Mouse (Mus musculus): ENCODE measurements around the gene Sertm1.

The Sertm1 gene

DNA sequence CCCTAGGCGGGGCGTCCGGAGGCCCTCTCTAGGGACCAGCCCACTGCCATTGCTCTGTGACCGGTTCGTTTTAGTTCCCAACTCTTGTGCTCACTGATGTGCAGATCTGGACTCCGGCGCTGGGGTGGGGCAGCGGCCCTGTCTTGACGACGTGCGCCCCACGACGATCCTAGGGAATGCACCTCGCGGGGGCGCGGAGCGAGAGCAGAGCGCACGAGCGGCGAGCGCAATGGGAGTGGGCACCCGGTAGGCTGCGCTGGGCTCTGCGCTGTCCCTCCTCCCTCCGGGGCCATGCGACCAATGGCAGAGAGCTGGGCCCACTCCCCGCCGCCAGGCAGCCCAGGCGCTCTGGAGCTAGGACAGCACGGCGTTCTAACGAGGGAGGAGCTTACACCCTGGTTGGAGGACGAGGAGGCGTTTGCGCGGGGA, at the start of gene Sertm1:
Gene Sertm1 (minus strand): TSS at position 245 of the 429 bp plus-strand sequence.
- in situ Hi-C loops (cut with MboI, MseI), result no loop called here

DNA sequence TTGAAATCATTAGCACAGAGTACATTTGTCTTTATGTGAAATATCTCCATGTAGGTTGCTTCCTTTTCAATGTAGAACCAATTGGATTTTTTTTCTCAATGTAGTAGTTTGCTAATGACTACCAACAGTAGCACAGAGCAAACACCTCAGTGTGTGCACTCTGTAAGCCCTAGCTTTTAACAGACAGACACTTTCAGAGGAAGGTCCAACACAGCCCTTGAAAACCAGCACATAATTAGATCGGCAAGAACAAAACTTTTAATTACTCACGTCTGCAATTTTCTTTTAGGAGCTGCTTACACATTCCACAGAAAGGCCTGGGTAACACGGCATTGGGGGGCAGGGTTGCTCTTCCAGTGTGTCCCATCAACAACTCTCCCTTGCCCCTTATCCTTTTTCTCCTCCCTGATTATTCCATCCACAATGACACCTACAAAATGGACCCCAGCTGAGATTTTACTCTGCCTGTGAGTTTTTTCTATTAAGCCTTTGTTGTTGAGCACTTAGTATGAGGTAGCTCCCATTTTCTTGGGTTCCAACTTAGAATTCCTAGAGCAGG, 49.3 kb upstream of the Sertm1 start:
- in situ Hi-C loops (cut with MboI, MseI), result loop anchor here in 1 of 2 experiments (5.0 to 25.0 kb wide), 2 partner anchors 78 to 1747 kb away; no protein-coding TSS in a partner anchor

DNA sequence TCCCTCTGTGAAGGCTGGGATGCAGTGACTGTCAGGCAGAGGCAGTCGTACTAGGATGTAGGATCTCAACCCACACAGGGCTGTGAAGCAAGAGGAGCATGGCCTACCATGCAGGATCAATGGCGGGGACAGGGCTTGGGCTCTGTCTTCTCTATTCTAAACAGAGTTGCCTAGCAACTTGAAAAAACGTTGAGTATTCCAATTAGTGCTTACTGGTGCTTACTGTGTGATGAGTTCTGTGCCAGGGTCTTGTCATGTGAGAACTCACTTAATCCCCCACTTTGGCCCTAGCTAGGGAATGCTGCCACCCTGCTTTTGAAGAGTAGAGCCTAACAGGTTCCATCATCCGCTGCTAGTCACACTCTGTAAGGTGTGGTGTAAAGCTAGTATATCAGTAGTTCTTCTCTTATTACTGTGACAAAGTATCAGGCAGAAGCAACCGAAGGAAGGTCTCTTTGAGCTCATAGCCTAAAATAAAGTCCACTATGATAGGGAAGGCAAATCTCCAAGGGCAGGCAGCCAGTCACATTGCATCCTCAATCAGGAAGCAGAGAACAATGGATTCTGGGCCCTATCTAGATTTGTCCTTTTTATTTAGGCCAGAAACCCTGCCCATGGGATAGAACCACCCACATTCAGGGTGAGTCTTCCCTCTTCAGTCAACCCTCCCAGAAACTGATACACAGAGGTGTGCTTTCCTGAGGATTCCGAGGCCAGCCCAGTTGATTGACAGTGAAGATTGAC, 27.6 kb upstream of the Sertm1 start:
- in situ Hi-C loops (cut with MboI, MseI), result no loop called here

DNA sequence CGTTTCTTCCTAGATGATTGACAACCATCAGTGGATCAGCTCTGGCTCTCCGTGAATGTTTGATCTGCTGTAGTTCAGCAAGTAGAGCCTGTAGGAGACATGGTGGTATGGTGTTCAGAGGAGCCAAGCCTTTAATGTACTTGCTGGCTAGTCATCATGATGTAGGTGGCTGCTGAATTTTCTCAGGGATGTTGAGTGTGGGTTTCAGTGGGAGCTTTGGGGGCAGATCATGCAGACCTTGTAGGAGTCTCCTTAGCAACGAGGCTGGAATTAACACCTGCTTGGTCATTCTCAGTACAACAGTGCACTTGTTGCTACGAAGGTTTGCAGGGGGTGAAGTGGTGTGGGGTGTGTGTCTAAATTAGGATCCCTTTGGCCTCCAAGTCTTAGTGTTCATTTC, 18.8 kb upstream of the Sertm1 start:
- in situ Hi-C loops (cut with MboI, MseI), result no loop called here

DNA sequence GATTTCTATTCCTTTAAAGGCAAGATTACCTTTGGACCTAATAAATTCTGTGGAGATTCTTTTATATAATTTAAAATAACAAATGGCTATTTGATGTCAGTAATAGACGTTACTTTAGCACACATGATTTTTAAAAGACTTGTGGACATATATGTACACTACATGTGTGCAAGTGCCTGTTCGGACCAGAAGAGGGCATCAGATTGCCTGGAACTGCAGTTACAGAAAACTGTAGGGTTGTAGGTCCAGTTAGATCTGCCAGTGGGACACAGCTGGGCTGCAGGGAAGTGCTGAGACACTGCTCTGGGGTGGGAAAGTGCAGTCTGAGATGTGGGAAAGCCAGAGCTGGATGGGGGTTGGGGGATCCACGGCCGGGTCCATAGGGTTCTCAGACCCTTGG, 16.9 kb upstream of the Sertm1 start:
- in situ Hi-C loops (cut with MboI, MseI), result no loop called here

DNA sequence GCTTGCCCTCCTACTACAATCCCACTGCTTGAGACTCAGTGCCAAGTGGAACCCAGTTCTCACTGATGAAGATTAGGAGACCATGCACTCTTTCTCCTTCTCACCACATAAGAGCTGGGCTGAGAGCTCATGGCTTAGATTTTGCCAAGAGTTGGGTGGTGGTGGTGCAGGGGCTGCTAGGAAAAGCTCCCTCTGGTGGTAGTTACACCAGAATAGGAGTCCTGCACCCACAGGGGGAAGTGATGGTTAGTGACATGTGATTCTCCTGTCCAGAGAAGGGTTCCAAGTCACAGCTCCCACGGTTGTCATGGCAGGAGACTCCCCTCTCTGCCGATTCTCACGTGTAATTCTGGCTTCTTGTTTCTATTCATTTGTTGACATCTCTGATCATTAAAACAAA, 4.7 kb upstream of the Sertm1 start:
- in situ Hi-C loops (cut with MboI, MseI), result no loop called here

DNA sequence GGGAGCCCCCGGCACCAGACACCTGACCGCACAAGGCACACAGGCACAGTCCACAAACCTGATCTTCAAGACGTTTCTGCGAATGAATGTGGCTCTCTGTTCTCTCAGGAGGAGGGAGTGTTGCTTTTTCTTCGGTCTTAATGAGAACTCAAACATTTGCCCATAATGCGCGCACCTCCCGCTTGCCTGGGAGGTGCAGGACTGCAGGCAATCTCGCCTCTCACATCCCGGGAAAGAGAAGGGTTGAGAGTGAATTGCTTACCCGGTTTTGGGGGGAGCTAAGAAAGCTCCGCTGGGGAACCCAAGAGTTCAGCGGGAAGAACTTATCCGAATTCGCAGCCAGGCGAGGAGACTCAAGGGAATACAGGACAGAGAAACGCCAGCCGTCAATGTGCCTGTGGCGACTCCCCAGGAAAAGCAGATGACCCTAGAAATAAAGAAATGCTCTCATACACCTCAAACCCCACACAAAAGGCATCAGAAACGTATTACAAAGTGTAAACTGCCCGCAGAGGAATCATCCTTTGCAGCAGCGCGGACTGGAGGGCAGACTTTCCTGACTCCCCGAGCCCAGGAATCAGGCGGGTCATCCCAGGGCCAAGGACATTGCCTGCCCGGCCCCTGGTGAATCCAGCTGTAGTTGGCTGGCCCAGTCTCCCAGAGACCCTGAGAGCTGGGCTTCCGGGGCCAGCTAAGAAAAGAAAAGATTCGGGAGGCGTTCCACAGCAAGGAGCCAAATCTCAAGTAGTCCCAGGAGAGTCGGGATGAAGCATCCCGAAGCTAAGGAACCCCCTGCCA, 643 bp downstream of the Sertm1 start:
- in situ Hi-C loops (cut with MboI, MseI), result no loop called here

DNA sequence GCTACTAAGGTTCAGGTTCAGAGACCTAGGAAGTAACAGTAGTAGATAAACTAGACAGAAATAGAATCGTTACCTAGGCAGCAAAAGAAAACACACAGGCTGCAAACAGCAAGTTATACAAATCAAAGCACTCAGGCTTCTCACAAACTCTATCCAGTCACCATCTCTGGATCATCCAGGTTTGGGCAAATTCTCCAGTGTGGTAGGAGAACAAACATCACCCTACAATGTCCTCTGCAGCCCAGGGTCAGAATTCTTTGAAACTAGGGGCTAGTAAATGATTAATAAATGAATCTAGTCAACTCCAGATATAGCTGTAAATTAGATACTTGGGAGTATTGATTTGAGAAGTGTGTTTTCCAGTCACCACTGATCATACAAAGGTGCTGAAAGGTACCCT, 6.8 kb downstream of the Sertm1 start:
- in situ Hi-C loops (cut with MboI, MseI), result no loop called here

DNA sequence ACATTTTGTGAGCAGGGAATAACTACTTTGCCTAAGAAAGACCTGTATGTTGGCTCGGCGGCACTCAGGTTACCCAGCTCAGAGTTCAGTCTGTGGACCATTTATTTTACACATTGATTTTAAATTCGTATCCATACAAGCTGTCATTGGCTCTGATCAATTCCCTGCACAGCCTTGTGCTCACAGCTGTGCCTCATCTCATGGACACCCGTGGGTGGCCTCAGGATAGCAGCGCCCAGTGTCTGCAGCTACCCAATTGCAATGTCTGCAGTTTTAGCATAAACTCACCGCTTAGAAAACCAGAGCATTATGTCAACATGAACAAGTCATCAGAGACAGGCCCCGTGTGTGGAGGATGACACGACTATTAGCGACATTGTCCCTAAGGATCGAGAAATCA, 17.7 kb downstream of the Sertm1 start:
- in situ Hi-C loops (cut with MboI, MseI), result loop anchor here in 1 of 2 experiments (10.0 kb wide), 1 partner anchor 1803 kb away; no protein-coding TSS in a partner anchor

DNA sequence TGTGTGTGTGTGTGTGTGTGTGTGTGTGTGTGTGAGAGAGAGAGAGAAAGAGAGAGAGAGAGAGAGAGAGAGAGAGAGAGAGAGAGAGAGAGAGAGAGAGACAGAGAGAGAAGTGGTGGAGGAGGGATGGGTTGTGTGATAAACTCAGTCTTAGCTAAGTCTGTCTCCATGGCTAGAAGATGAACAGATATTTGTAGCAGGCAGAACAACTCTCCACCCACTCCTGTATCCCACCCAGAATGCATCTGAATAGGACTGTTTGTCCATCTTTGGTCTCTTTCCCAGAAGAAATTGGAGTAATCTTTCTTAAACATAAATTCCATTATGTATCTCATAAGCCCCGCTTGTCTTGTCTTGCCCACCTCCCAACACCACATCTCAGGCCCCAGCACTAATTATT, 20.8 kb downstream of the Sertm1 start:
- in situ Hi-C loops (cut with MboI, MseI), result loop anchor here in 1 of 2 experiments (10.0 kb wide), 1 partner anchor 1800 kb away; no protein-coding TSS in a partner anchor

DNA sequence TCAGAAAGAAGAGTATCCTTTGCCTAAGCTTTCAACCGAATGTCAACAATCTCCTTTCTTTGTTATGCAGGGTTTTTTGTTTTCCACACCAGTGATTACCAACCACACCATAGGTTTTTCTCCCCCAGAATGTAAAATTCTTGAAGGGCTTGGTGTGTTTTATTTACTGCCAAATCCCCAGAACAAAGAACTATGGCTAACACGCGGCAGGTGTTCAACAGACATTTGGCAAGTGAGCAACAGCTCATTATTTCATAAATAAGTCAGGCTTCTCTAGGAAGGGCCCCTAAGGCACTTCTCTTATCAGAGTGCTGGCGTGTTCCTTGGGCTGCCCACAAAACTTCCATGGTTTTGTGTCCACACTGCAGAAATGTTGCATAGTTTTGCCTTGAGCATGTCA, 23.5 kb downstream of the Sertm1 start:
- in situ Hi-C loops (cut with MboI, MseI), result loop anchor here in 1 of 2 experiments (10.0 kb wide), 1 partner anchor 1797 kb away; no protein-coding TSS in a partner anchor

DNA sequence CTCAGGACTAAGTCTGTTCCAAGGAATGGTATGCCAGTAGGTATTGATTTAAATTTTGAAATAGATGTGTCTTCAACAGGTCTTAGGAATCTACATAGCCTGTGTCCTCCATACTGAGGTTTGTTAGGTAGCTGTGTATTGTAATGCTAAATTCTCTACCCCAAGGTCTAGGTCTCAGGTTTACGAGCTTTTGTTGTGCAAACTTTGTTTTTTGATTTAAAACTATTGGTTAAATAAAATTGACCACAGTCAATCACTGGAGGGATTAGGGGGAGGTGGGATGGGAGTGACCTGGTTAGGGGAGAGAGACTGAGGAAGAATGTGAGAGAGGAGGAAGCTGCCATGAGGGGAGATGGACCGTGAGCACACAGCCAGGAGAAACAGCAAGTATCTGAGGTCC, 29.2 kb downstream of the Sertm1 start:
- in situ Hi-C loops (cut with MboI, MseI), result loop anchor here in 1 of 2 experiments (5.0 kb wide), 1 partner anchor 81 kb away; no protein-coding TSS in a partner anchor

Measured in T-helper 17 cell (primary cell).